Mouse (Mus musculus) thymus, postnatal 36 days (tissue): Measurements from ENCODE around the gene Hspb3.

Experiments used
- DNase-seq, 2 experiments: peaks; one replicate each; pipeline ENCODE4 v3.0.0; 2022; ENCODE audit warnings: mixed read lengths in 2 of 2

Gene Hspb3

GRCm38 (mm10) chr13:113634732-113635481 is 28.6 kb downstream of the Hspb3 start:
- DNase-seq, result no peak

- no peak for DNase-seq
Measured at GRCm38 (mm10) chr13:113632506-113632905, 31.0 kb downstream of the Hspb3 start.

GRCm38 (mm10) chr13:113627601-113628000 is 35.9 kb downstream of the Hspb3 start:
- DNase-seq, result no peak

- no peak for DNase-seq
Measured at GRCm38 (mm10) chr13:113622865-113623255, 40.6 kb downstream of the Hspb3 start.

GRCm38 (mm10) chr13:113622122-113622864 is 41.2 kb downstream of the Hspb3 start:
- no peak for DNase-seq

- DNase-seq, result no peak
Measured at GRCm38 (mm10) chr13:113619003-113619402, 44.5 kb downstream of the Hspb3 start.

- peak; percentile 91 to 92 for DNase-seq
Measured at GRCm38 (mm10) chr13:113617891-113618823, 45.3 kb downstream of the Hspb3 start, which contains the start of gene Snx18. TSS of gene Snx18 (minus strand) at chr13:113618564.

GRCm38 (mm10) chr13:113617338-113617890 is 46.1 kb downstream of the Hspb3 start:
- DNase-seq, result peak; percentile 43 to 52

- peak; percentile 15 to 29 for DNase-seq
Measured at GRCm38 (mm10) chr13:113616751-113617337, 46.6 kb downstream of the Hspb3 start.

- no peak for DNase-seq
Measured at GRCm38 (mm10) chr13:113615971-113616671, 47.4 kb downstream of the Hspb3 start.

- DNase-seq, result peak in 1 of 2 experiments; percentile 13
Measured at GRCm38 (mm10) chr13:113615546-113615941, 47.9 kb downstream of the Hspb3 start.

- DNase-seq, result peak; percentile 87
Measured at GRCm38 (mm10) chr13:113614635-113615545, 48.6 kb downstream of the Hspb3 start.

- DNase-seq, result no peak
Measured at GRCm38 (mm10) chr13:113613882-113614281, 49.6 kb downstream of the Hspb3 start.

- DNase-seq, result no peak
Measured at GRCm38 (mm10) chr13:113613341-113613740, 50.1 kb downstream of the Hspb3 start.
